Mouse (Mus musculus) heart, embryonic 16.5 days (tissue): ENCODE data around the gene Gm49673. TPM values are rescaled to one million over a fixed set of nuclear protein-coding genes. Genes with fewer than 3 reads are reported as not detected.
"Not testable (repeated sequence)": the region's sequence is repeated elsewhere in the genome, so short reads cannot be mapped to it uniquely, and the experiment has no call there.

Source experiments
- ATAC-seq: fragments of 200-750 bp; cut with Nextera tagmentation; replicated peaks from 2 replicates; pipeline ENCODE4 v1.8.0; 2017; ENCODE audit warnings: moderate number of reproducible peaks; ENCODE audit not compliant: insufficient read depth, low FRiP score; ENCODE audit errors: extremely low read depth
- H3K27ac ChIP-seq: fragments of 300-500 bp; sonication (generic); 2 replicates; pipeline ENCODE4 v1.5.1; 2014; ENCODE audit warnings: mild to moderate bottlenecking, low read length, control low read depth, moderate library complexity
- H3K27me3 ChIP-seq: fragments of 300-500 bp; sonication (generic); 2 replicates; pipeline ENCODE4 v1.6.1; 2014; ENCODE audit warnings: low read length, mixed read lengths; ENCODE audit not compliant: control insufficient read depth, insufficient read depth
- H3K36me3 ChIP-seq: fragments of 300-500 bp; sonication (generic); 2 replicates; pipeline ENCODE4 v1.6.1; 2014; ENCODE audit not compliant: control insufficient read depth, insufficient read depth
- H3K4me1 ChIP-seq: fragments of 300-500 bp; sonication (generic); 2 replicates; pipeline ENCODE4 v1.6.1; 2014; ENCODE audit warnings: low read length, mixed read lengths; ENCODE audit not compliant: control insufficient read depth, insufficient read depth
- H3K4me2 ChIP-seq: fragments of 300-500 bp; sonication (generic); 2 replicates; pipeline ENCODE4 v1.6.1; 2014; ENCODE audit warnings: low read depth, mild to moderate bottlenecking, control low read depth, low read length
- H3K4me3 ChIP-seq: fragments of 300-500 bp; sonication (generic); 2 replicates; pipeline ENCODE4 v1.5.1; 2014; ENCODE audit warnings: mild to moderate bottlenecking, control low read depth, low read length
- H3K9ac ChIP-seq: fragments of 300-500 bp; sonication (generic); 2 replicates; pipeline ENCODE4 v1.6.1; 2014; ENCODE audit warnings: low read length, control low read depth
- H3K9me3 ChIP-seq: fragments of 300-500 bp; sonication (generic); replicated peaks from 2 replicates; pipeline ENCODE4 v1.6.1; 2016; ENCODE audit warnings: low read length; ENCODE audit not compliant: control insufficient read depth
- WGBS: fragments of 180-500 bp; shearing (Covaris S2); extraction: QIAGEN DNeasy Blood & Tissue Kit; methylation state at CpG from one replicate; pipeline ENCODE4 v1.1.7; 2014; 5-methylcytosine and 5-hydroxymethylcytosine counted together
- polyA plus RNA-seq: library from polyadenylated mRNA; unstranded; fragments of >200 nt; fragmentation: Nextera tagmentation; extraction: Ambion mirVana; gene quantifications from 2 replicates; pipeline ENCODE4 v1.2.1, GENCODE M21; 2015

The Gm49673 gene
- polyA plus RNA-seq, 1 experiment from 2014 or later: not detected

DNA sequence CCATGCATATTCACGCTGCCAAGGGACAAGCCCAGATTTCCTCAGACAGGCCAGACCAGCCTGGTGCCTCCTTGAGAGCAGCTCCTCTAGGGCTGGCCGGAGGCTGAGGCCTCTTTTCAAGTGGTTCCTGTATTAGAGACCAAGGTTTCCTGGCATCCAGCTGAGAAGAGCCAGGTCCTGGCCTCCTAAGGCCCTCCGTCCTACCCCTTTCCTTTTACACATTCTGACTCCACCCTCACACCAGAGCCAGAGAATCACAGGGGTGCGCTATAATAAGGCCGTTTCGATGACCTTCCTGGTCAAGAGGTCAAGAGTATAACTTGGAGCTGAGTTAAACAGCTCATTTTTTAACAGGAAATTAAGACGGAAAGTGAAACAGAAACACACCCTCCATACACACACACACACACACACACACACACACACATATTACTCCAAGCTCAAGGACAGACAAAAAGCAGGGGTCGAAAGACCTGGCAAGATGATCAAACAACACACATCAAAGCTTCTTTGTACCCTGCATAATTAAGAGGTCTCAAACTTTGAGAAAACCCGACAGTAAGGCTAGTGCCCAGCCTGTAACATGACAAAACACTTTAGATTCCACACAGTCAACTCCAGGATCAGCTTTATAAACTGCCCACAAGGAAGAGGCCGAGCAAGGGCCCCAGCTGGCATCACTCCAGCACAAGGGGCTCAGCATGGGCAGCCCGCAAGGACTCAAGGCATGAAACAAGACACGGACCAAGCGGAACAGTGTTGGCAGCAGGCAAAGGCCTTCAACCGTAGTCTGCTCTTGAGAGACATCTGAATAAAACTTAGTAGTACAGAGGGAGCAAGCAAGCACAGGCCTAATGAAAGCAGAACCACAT lies 3.5 kb downstream of the Gm49673 start:
- H3K4me2 ChIP-seq: peak overlapping the region; percentile 47
- not testable (repeated sequence) for H3K27me3 ChIP-seq, H3K4me3 ChIP-seq, H3K9me3 ChIP-seq, H3K36me3 ChIP-seq, H3K9ac ChIP-seq, ATAC-seq, H3K4me1 ChIP-seq
- peak overlapping the region; percentile 74 for H3K27ac ChIP-seq
- 22% methylated on average over 12 of the region's 14 CpGs for WGBS

- 77% methylated on average over 3 of the region's 3 CpGs for WGBS
- H3K9me3 ChIP-seq, H3K9ac ChIP-seq, H3K4me1 ChIP-seq, ATAC-seq, H3K27ac ChIP-seq, H3K36me3 ChIP-seq, H3K4me2 ChIP-seq, H3K4me3 ChIP-seq, H3K27me3 ChIP-seq: not testable (repeated sequence)
Observed at GRCm38 (mm10) chr17:8140210-8140609, 7.4 kb downstream of the Gm49673 start.

- H3K4me1 ChIP-seq, H3K9me3 ChIP-seq, ATAC-seq, H3K27me3 ChIP-seq, H3K4me2 ChIP-seq, H3K27ac ChIP-seq, H3K4me3 ChIP-seq, H3K36me3 ChIP-seq, H3K9ac ChIP-seq: not testable (repeated sequence)
- WGBS: 93% methylated on average over 5 of the region's 5 CpGs
Observed at GRCm38 (mm10) chr17:8138116-8138515, 9.5 kb downstream of the Gm49673 start.

DNA sequence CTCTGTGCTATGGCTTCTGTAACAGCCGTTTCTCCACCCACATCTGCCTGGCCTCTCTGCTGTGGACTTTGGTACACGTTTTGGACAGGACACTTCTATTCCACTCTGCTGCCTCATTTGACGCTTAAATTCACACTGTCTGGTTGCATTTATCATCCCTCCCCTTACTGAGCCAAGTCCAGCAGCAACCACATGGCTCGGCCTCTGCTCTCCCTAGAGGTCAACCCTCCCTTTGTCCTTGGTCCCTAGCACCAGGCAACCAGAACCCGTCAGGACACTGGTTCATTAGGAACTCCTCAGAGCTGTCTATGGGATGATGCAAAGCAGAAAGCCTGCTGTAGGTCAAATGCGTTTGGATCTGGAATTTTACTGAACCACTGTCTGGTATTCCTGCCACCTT lies 16.7 kb downstream of the Gm49673 start:
- not testable (repeated sequence) for H3K36me3 ChIP-seq, H3K27me3 ChIP-seq, H3K4me1 ChIP-seq, H3K9ac ChIP-seq, H3K27ac ChIP-seq, H3K4me3 ChIP-seq, H3K9me3 ChIP-seq, ATAC-seq, H3K4me2 ChIP-seq
- no CpG with 5 or more reads among the region's 6 CpGs for WGBS

- not testable (repeated sequence) for H3K27ac ChIP-seq, H3K9me3 ChIP-seq, H3K4me2 ChIP-seq, H3K4me1 ChIP-seq, H3K4me3 ChIP-seq, H3K9ac ChIP-seq, H3K36me3 ChIP-seq, ATAC-seq, H3K27me3 ChIP-seq
- WGBS: 83% methylated on average over 9 of the region's 9 CpGs
Observed at GRCm38 (mm10) chr17:8129578-8129977, 18.0 kb downstream of the Gm49673 start.

- H3K4me1 ChIP-seq, H3K27ac ChIP-seq, H3K4me3 ChIP-seq, H3K36me3 ChIP-seq, H3K9ac ChIP-seq, H3K27me3 ChIP-seq, ATAC-seq, H3K9me3 ChIP-seq, H3K4me2 ChIP-seq: not testable (repeated sequence)
- WGBS: no CpG with 5 or more reads among the region's 7 CpGs
Observed at GRCm38 (mm10) chr17:8128326-8128993, 19.1 kb downstream of the Gm49673 start.

DNA sequence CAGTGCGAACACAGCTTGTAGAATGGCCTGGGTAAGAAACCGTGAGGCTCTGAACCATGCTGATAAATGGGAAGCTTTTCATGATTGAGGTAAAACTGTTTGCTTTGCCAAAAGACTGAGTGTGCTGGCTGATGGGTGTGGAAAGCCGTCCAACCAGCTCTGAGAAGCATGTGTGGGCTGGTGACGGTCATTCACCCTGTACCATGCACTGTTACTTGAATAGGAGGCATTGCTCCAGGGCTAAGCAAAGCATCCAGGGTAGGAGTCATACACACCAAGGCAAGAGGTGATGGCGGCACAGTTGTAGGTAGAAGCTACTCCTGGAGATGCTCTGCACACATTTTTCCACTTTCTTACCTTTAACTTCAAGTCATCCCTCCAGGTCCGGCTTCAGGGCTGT lies 23.0 kb downstream of the Gm49673 start:
- WGBS: 86% methylated on average over 2 of the region's 6 CpGs
- H3K4me1 ChIP-seq, H3K27me3 ChIP-seq, H3K4me3 ChIP-seq, H3K4me2 ChIP-seq, ATAC-seq, H3K27ac ChIP-seq, H3K9me3 ChIP-seq, H3K9ac ChIP-seq, H3K36me3 ChIP-seq: not testable (repeated sequence)

GRCm38 (mm10) chr17:8122974-8123373 lies 24.6 kb downstream of the Gm49673 start:
- H3K4me1 ChIP-seq, H3K36me3 ChIP-seq, H3K9ac ChIP-seq, H3K4me2 ChIP-seq, H3K27me3 ChIP-seq, H3K4me3 ChIP-seq, H3K9me3 ChIP-seq, H3K27ac ChIP-seq: not testable (repeated sequence)
- no CpG with 5 or more reads among the region's 3 CpGs for WGBS
- ATAC-seq: peak; percentile 75

DNA sequence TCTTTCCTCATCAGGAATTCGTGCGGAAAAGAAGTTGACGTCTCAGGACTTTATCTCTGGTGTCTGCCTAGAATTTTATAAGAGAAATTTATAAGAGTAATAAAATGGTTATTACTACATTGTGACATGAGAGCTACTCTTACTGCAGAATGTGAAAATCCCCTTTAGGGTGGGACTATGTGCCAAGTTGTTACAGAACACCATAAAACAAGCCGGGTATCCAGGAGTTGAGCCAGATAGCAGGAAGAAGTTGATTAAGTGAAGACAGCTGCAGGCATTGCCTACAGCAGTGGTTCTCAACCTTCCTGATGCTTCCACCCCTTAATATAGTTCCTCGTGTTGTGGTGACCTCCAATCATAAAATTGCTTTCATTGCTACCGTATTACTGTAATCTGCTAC lies 30.7 kb downstream of the Gm49673 start:
- H3K27ac ChIP-seq, H3K9ac ChIP-seq, H3K4me2 ChIP-seq, H3K36me3 ChIP-seq, H3K4me1 ChIP-seq, H3K4me3 ChIP-seq, ATAC-seq, H3K27me3 ChIP-seq, H3K9me3 ChIP-seq: not testable (repeated sequence)
- WGBS: no CpG with 5 or more reads among the region's 6 CpGs
